Mouse (Mus musculus) small intestine, adult 2 months (tissue): ENCODE measurements around the gene Unc80. TPM values are rescaled to one million over a fixed set of nuclear protein-coding genes. Genes with fewer than 3 reads are reported as not detected.

Experiments
- H3K27ac ChIP-seq: fragments of 200-500 bp; 2 replicates; pipeline ENCODE4 v1.5.1; 2012; ENCODE audit warnings: low read depth, low read length, control low read depth, inconsistent platforms; ENCODE audit not compliant: insufficient read depth
- H3K27me3 ChIP-seq: fragments of 200-500 bp; 2 replicates; pipeline ENCODE4 v1.6.1; 2012; ENCODE audit warnings: mild to moderate bottlenecking, moderate library complexity, low read length, inconsistent platforms; ENCODE audit not compliant: control insufficient read depth, insufficient read depth
- H3K36me3 ChIP-seq: fragments of 200-500 bp; 2 replicates; pipeline ENCODE4 v1.6.1; 2012; ENCODE audit warnings: mild to moderate bottlenecking, low read length, control low read depth, inconsistent platforms; ENCODE audit not compliant: control insufficient read depth, insufficient read depth
- H3K4me1 ChIP-seq: fragments of 200-500 bp; 2 replicates; pipeline ENCODE4 v1.6.1; 2012; ENCODE audit warnings: low read length, inconsistent platforms, mixed read lengths; ENCODE audit not compliant: control insufficient read depth, insufficient read depth, insufficient read length
- H3K4me3 ChIP-seq: fragments of 200-500 bp; 2 replicates; pipeline ENCODE4 v1.5.1; 2012; ENCODE audit warnings: low read depth, mild to moderate bottlenecking, control low read depth, inconsistent platforms, low read length, moderate library complexity
- CTCF ChIP-seq: fragments of 200-500 bp; IDR thresholded peaks from 2 replicates; pipeline ENCODE4 v1.5.1; 2012; ENCODE audit warnings: low read depth, mild to moderate bottlenecking, control low read depth, inconsistent platforms, low read length, moderate library complexity, mixed read lengths; ENCODE audit not compliant: insufficient replicate concordance, insufficient read length; ENCODE audit errors: extremely low read depth
- POLR2A ChIP-seq: fragments of 200-500 bp; IDR thresholded peaks from 2 replicates; pipeline ENCODE4 v1.6.1; 2012; ENCODE audit warnings: low read depth, mild to moderate bottlenecking, control low read depth, inconsistent platforms, low read length, moderate library complexity
- WGBS: fragments of 180-500 bp; shearing (Covaris S2); methylation state at CpG from one replicate; pipeline ENCODE4 v1.1.7; 2018; 5-methylcytosine and 5-hydroxymethylcytosine counted together
- polyA plus RNA-seq: library from polyadenylated mRNA; depleted of rRNA; stranded (reverse); fragments of >200 nt; gene quantifications from 2 replicates; pipeline ENCODE4 v1.2.3, GENCODE M21; 2012; rRNA removed

Unc80 gene
- polyA plus RNA-seq = 0.10 and 0.19 TPM in 2 replicates

- Histone ChIP-seq H3K36me3 (no peaks in the 10 kb centered on the region), H3K27me3 (peaks cover 13% of the 10 kb centered on the region), H3K4me3 (0 out of 2 replicates have a peak within 1 kb of the TSS, but pooled peaks have one; percentile 8), H3K4me1 (no peaks in the 10 kb centered on the region), H3K27ac (no peak within 1 kb of the TSS)
- TF ChIP-seq POLR2A (no peak), CTCF (no peak)
- 3% methylated on average over 73 of the region's 83 CpGs for WGBS
These were observed at the start of gene Unc80 for GRCm38 (mm10) chr1:66467821-66468703. Gene Unc80 (plus strand): TSS chr1:66468367.

- TF ChIP-seq CTCF (no peak), POLR2A (no peak)
- Histone ChIP-seq H3K4me1 (no peaks in the 10 kb centered on the region), H3K4me3 (no peak overlapping the region), H3K36me3 (no peaks in the 10 kb centered on the region), H3K27me3 (no peaks in the 10 kb centered on the region), H3K27ac (no peak overlapping the region)
- WGBS = 87% methylated on average over 5 of the region's 5 CpGs
These were observed 42.1 kb upstream of the Unc80 start for GRCm38 (mm10) chr1:66426073-66426472.

GRCm38 (mm10) chr1:66430962-66431361, 37.2 kb upstream of the Unc80 start:
- TF ChIP-seq CTCF (no peak), POLR2A (no peak)
- H3K27ac ChIP-seq = no peak overlapping the region
- H3K4me3 ChIP-seq = no peak overlapping the region
- H3K4me1 ChIP-seq = no peaks in the 10 kb centered on the region
- H3K36me3 ChIP-seq = no peaks in the 10 kb centered on the region
- H3K27me3 ChIP-seq = no peaks in the 10 kb centered on the region

GRCm38 (mm10) chr1:66431472-66431871, 36.7 kb upstream of the Unc80 start:
- no peaks in the 10 kb centered on the region for H3K4me1 ChIP-seq
- no peaks in the 10 kb centered on the region for H3K36me3 ChIP-seq
- 87% methylated on average over 6 of the region's 6 CpGs for WGBS
- no peaks in the 10 kb centered on the region for H3K27me3 ChIP-seq
- H3K27ac ChIP-seq = no peak overlapping the region
- H3K4me3 ChIP-seq = no peak overlapping the region
- TF ChIP-seq POLR2A = no peak

- no peak for TF ChIP-seq CTCF
- no peaks in the 10 kb centered on the region for H3K4me1 ChIP-seq
- no peak overlapping the region for H3K27ac ChIP-seq
- no peaks in the 10 kb centered on the region for H3K36me3 ChIP-seq
- H3K4me3 ChIP-seq = no peak overlapping the region
- 77% methylated on average over 2 of the region's 2 CpGs for WGBS
- no peaks in the 10 kb centered on the region for H3K27me3 ChIP-seq
These were observed 30.1 kb upstream of the Unc80 start for GRCm38 (mm10) chr1:66438069-66438468.

GRCm38 (mm10) chr1:66442922-66443321, 25.2 kb upstream of the Unc80 start:
- Histone ChIP-seq H3K27ac (no peak overlapping the region), H3K4me1 (no peaks in the 10 kb centered on the region), H3K27me3 (no peaks in the 10 kb centered on the region), H3K36me3 (no peaks in the 10 kb centered on the region), H3K4me3 (no peak overlapping the region)
- 86% methylated on average over 2 of the region's 2 CpGs for WGBS
- TF ChIP-seq POLR2A (no peak), CTCF (no peak)

- WGBS = 72% methylated on average over 2 of the region's 2 CpGs
- H3K27ac ChIP-seq = no peak overlapping the region
- H3K4me3 ChIP-seq = no peak overlapping the region
- TF ChIP-seq CTCF (no peak), POLR2A (no peak)
- H3K36me3 ChIP-seq = no peaks in the 10 kb centered on the region
- H3K27me3 ChIP-seq = no peaks in the 10 kb centered on the region
- no peaks in the 10 kb centered on the region for H3K4me1 ChIP-seq
These were observed 18.7 kb upstream of the Unc80 start for GRCm38 (mm10) chr1:66449471-66449870.
